Mouse (Mus musculus) thymus, adult 2 months (tissue): ENCODE results near the gene Gnb1.

Experiments
- CTCF ChIP-seq: fragments of 200-500 bp; IDR thresholded peaks from 2 replicates; pipeline ENCODE4 v1.5.1; 2012; ENCODE audit warnings: mild to moderate bottlenecking, control low read depth, low read length, moderate library complexity, borderline replicate concordance; ENCODE audit not compliant: control insufficient read depth, poor library complexity, insufficient read depth; ENCODE audit errors: extremely low read depth
- POLR2A ChIP-seq: fragments of 200-500 bp; IDR thresholded peaks from 2 replicates; pipeline ENCODE4 v1.6.1; 2012; ENCODE audit warnings: mild to moderate bottlenecking, low read length, control low read depth, moderate library complexity; ENCODE audit not compliant: control insufficient read depth, poor library complexity, insufficient read depth; ENCODE audit errors: extremely low read depth

- TF ChIP-seq CTCF (no peak), POLR2A (no peak)
These were observed 61.9 kb downstream of the Gnb1 start for GRCm38 (mm10) chr4:155552917-155553532.
